Mouse (Mus musculus) CH12.LX (cell line): ENCODE data around the gene Zfp444. TPM values are rescaled to one million over a fixed set of nuclear protein-coding genes. Genes with fewer than 3 reads are reported as not detected.
"Not testable (repeated sequence)": the region's sequence is repeated elsewhere in the genome, so short reads cannot be mapped to it uniquely, and the experiment has no call there.

ENCODE experiments used
- DNase-seq: peaks from one replicate; pipeline ENCODE4 v3.0.0-alpha.2; 2013; ENCODE audit errors: extremely low read depth
- H3K27ac ChIP-seq: 2 replicates; pipeline ENCODE4 v1.5.1; 2012; ENCODE audit warnings: low read depth, mild to moderate bottlenecking, control low read depth, moderate library complexity; ENCODE audit not compliant: insufficient read depth
- H3K27me3 ChIP-seq: replicated peaks from 2 replicates; pipeline ENCODE3; 2012; ENCODE audit warnings: inconsistent platforms
- H3K36me3 ChIP-seq, 2 experiments: replicated peaks in 1 of 2; 2 replicates each; pipeline versions ENCODE3 to v1.6.1; 2012; ENCODE audit warnings: inconsistent platforms in 1 of 2, low read length in 1 of 2, mild to moderate bottlenecking in 1 of 2, mixed read lengths in 1 of 2, moderate library complexity in 1 of 2; ENCODE audit not compliant: control insufficient read depth in 1 of 2, insufficient read depth in 1 of 2
- H3K4me1 ChIP-seq, 2 experiments: 2 replicates each; pipeline ENCODE4 v1.6.1; 2012; ENCODE audit warnings: inconsistent platforms in 1 of 2, moderate library complexity in 1 of 2; ENCODE audit not compliant: insufficient read depth in 2 of 2, control insufficient read depth in 1 of 2
- H3K4me2 ChIP-seq: 2 replicates; pipeline ENCODE4 v1.6.1; 2012; ENCODE audit warnings: low read depth, mild to moderate bottlenecking, control low read depth; ENCODE audit not compliant: poor library complexity, insufficient read depth, severe bottlenecking
- H3K4me3 ChIP-seq, 3 experiments: fragments of 150-350 bp in 1 of 3; sonication (generic) in 1 of 3; replicated peaks in 1 of 3; 2 replicates each; pipeline versions ENCODE3 to v1.5.1; 2011 to 2012; ENCODE audit warnings: low read depth in 2 of 3, low read length in 2 of 3, mild to moderate bottlenecking in 2 of 3, moderate library complexity in 2 of 3, control low read depth in 1 of 3, improper control_type of control experiment in 1 of 3, inconsistent platforms in 1 of 3, mixed read lengths in 1 of 3; ENCODE audit not compliant: poor library complexity in 1 of 3
- H3K79me2 ChIP-seq: replicated peaks from 2 replicates; pipeline ENCODE4 v1.6.1; 2012; ENCODE audit warnings: mild to moderate bottlenecking, moderate library complexity; ENCODE audit not compliant: control insufficient read depth, poor library complexity, insufficient read depth, severe bottlenecking; ENCODE audit errors: extremely low read depth
- H3K9ac ChIP-seq: 2 replicates; pipeline ENCODE4 v1.6.1; 2012; ENCODE audit warnings: low read depth, mild to moderate bottlenecking, control low read depth, moderate library complexity; ENCODE audit not compliant: insufficient read depth
- H3K9me3 ChIP-seq: replicated peaks from 2 replicates; pipeline ENCODE3; 2012; ENCODE audit warnings: low read length, inconsistent platforms, mixed read lengths
- CHD1 ChIP-seq: IDR thresholded peaks from 2 replicates; pipeline ENCODE4 v1.6.1; 2012; ENCODE audit warnings: low read depth, low read length, improper control_type of control experiment, inconsistent platforms
- CHD2 ChIP-seq: IDR thresholded peaks from 2 replicates; pipeline ENCODE4 v1.6.1; 2011; ENCODE audit warnings: low read length, improper control_type of control experiment
- CTCF ChIP-seq, 2 experiments: IDR thresholded peaks in 1 of 2; conservative IDR thresholded peaks in 1 of 2; 2 replicates each; pipeline ENCODE4 v1.5.1; 2011 to 2012; ENCODE audit warnings: low read depth in 2 of 2, low read length in 2 of 2, improper control_type of control experiment in 1 of 2, inconsistent platforms in 1 of 2, mild to moderate bottlenecking in 1 of 2, moderate library complexity in 1 of 2
- E2F4 ChIP-seq: IDR thresholded peaks from 2 replicates; pipeline ENCODE4 v1.6.1; 2011; ENCODE audit warnings: low read depth, low read length, improper control_type of control experiment; ENCODE audit not compliant: insufficient replicate concordance
- HCFC1 ChIP-seq: IDR thresholded peaks from 2 replicates; pipeline ENCODE4 v1.6.1; 2012; ENCODE audit warnings: low read depth, mild to moderate bottlenecking, inconsistent platforms, low read length, improper control_type of control experiment
- IRF4 ChIP-seq: IDR thresholded peaks from 2 replicates; pipeline ENCODE4 v1.6.1; 2014; ENCODE audit warnings: low read depth, mild to moderate bottlenecking, inconsistent platforms, low read length, improper control_type of control experiment
- JUN ChIP-seq: IDR thresholded peaks from 2 replicates; pipeline ENCODE4 v1.6.1; 2011; ENCODE audit warnings: low read depth, mild to moderate bottlenecking, low read length, improper control_type of control experiment, moderate library complexity; ENCODE audit not compliant: insufficient read depth
- JUND ChIP-seq: conservative IDR thresholded peaks from 2 replicates; pipeline ENCODE4 v1.6.1; 2011; ENCODE audit warnings: low read depth, low read length, improper control_type of control experiment
- MAFK ChIP-seq: IDR thresholded peaks from 2 replicates; pipeline ENCODE4 v1.6.1; 2011; ENCODE audit warnings: low read length, improper control_type of control experiment; ENCODE audit not compliant: insufficient replicate concordance
- MAZ ChIP-seq: IDR thresholded peaks from 2 replicates; pipeline ENCODE4 v1.6.1; 2012; ENCODE audit warnings: low read depth, mild to moderate bottlenecking, inconsistent platforms, low read length, improper control_type of control experiment, moderate library complexity
- NELFE ChIP-seq: IDR thresholded peaks from 2 replicates; pipeline ENCODE4 v1.6.1; 2011; ENCODE audit warnings: low read depth, low read length, improper control_type of control experiment
- NRF1 ChIP-seq: IDR thresholded peaks from 2 replicates; pipeline ENCODE4 v1.6.1; 2014; ENCODE audit warnings: low read depth, mild to moderate bottlenecking, inconsistent platforms, low read length, improper control_type of control experiment, moderate library complexity
- POLR2A ChIP-seq: IDR thresholded peaks from 2 replicates; pipeline ENCODE4 v1.6.1; 2011; ENCODE audit warnings: low read depth, mild to moderate bottlenecking, improper control_type of control experiment, low read length
- SIN3A ChIP-seq: IDR thresholded peaks from 2 replicates; pipeline ENCODE4 v1.6.1; 2012; ENCODE audit warnings: low read length, improper control_type of control experiment, inconsistent platforms
- SMC3 ChIP-seq: IDR thresholded peaks from 2 replicates; pipeline ENCODE4 v1.6.1; 2011; ENCODE audit warnings: low read depth, low read length, improper control_type of control experiment
- TBP ChIP-seq: conservative IDR thresholded peaks from 2 replicates; pipeline ENCODE4 v1.6.1; 2011; ENCODE audit warnings: low read depth, low read length, improper control_type of control experiment
- UBTF ChIP-seq: IDR thresholded peaks from 2 replicates; pipeline ENCODE4 v1.6.1; 2012; ENCODE audit warnings: low read depth, mild to moderate bottlenecking, inconsistent platforms, low read length, improper control_type of control experiment, moderate library complexity
- USF1 ChIP-seq: IDR thresholded peaks from 2 replicates; pipeline ENCODE4 v1.6.1; 2014; ENCODE audit warnings: low read depth, mild to moderate bottlenecking, inconsistent platforms, low read length, improper control_type of control experiment
- ZMIZ1 ChIP-seq: IDR thresholded peaks from 2 replicates; pipeline ENCODE4 v1.6.1; 2012; ENCODE audit warnings: low read depth, mild to moderate bottlenecking, inconsistent platforms, low read length, improper control_type of control experiment
- ZNF384 ChIP-seq: IDR thresholded peaks from 2 replicates; pipeline ENCODE4 v1.6.1; 2012; ENCODE audit warnings: low read depth, low read length, improper control_type of control experiment, inconsistent platforms
- dilution Hi-C: fragments of 300-500 bp; cut with MboI; formaldehyde crosslinking; loops from 2 replicates; pipeline ENCODE4 v1.14.3; 2020; ENCODE audit warnings: low sequenced_read_pairs; ENCODE audit not compliant: extremely low pct_unique_long_range_greater_than_20kb, extremely low pct_ligation_motif_present
- in situ Hi-C: fragments of 300-500 bp; cut with MboI; formaldehyde crosslinking; loops from 3 replicates; pipeline ENCODE4 v1.14.3; 2019; ENCODE audit warnings: low sequenced_read_pairs, low pct_ligation_motif_present, low pct_unique_long_range_greater_than_20kb, mixed read lengths
- polyA plus RNA-seq: library from polyadenylated mRNA; unstranded; fragments of >175 nt; gene quantifications from 2 replicates; pipeline ENCODE4 v1.2.1, GENCODE M21; 2012; ENCODE audit warnings: low read depth; ENCODE audit not compliant: insufficient read length
- total RNA-seq, 2 experiments: library from RNA; depleted of rRNA; stranded (reverse); fragments of 300-350 nt in 1 of 2; fragments of >200 nt in 1 of 2; gene quantifications; 2 replicates each; pipeline ENCODE4 v1.2.3; 2012 to 2014

Gene Zfp444
- total and polyA plus RNA-seq, 3 experiments, result 16.0 to 23.3 (median 18.1) TPM

- DNase-seq, result no peak
- Histone ChIP-seq H3K4me1 (peaks cover 4 to 16% of the 10 kb centered on the region in 2 experiments), H3K36me3 (peaks cover 3 to 33% of the 10 kb centered on the region in 2 experiments), H3K9me3 (no peaks in the 10 kb centered on the region), H3K27ac (no peak overlapping the region), H3K9ac (no peak overlapping the region), H3K27me3 (no peaks in the 10 kb centered on the region), H3K4me2 (peak overlapping the region; percentile 76; the same call in 1 of the 2 replicates), H3K79me2 (no peaks in the 10 kb centered on the region; the same call in 1 of the 2 replicates), H3K4me3 (no peak overlapping the region)
- in situ Hi-C loops, result no loop called here
- TF ChIP-seq IRF4 (no peak), TBP (no peak), UBTF (no peak), E2F4 (no peak), JUND (no peak), ZMIZ1 (no peak), CHD2 (no peak), MAFK (no peak), NELFE (no peak), NRF1 (no peak), HCFC1 (no peak), CHD1 (no peak), CTCF (conservative IDR thresholded peaks at IDR 0.05 in 1 of 2, IDR thresholded peaks at IDR 0.05 in 1 of 2; ENCODE audit: low read depth in 2 of 2, low read length in 2 of 2) (no peak), USF1 (no peak), JUN (no peak), MAZ (no peak), SIN3A (no peak), SMC3 (no peak), POLR2A (no peak)
- dilution Hi-C loops, result no loop called here
Observed at GRCm38 (mm10) chr7:6173872-6174271, 1.8 kb downstream of the Zfp444 start.

- H3K79me2 ChIP-seq, H3K9me3 ChIP-seq, H3K4me3 ChIP-seq, H3K27me3 ChIP-seq, H3K4me2 ChIP-seq, H3K9ac ChIP-seq, H3K27ac ChIP-seq, DNase-seq, dilution Hi-C loops, in situ Hi-C loops: not testable (repeated sequence)
- TF ChIP-seq ZNF384, result peak; percentile 43; the same call in 1 of the 2 replicates
- TF ChIP-seq CTCF (conservative IDR thresholded peaks at IDR 0.05 in 1 of 2, IDR thresholded peaks at IDR 0.05 in 1 of 2; ENCODE audit: low read depth in 2 of 2, low read length in 2 of 2), result peak in 1 of 2 experiments; percentile 44; a peak in 2 of 4 replicates
- Histone ChIP-seq H3K36me3 (peaks cover 3 to 37% of the 10 kb centered on the region in 2 experiments), H3K4me1 (peaks cover 4 to 16% of the 10 kb centered on the region in 2 experiments)
Observed at GRCm38 (mm10) chr7:6174365-6174987, 2.5 kb downstream of the Zfp444 start.
